Mouse (Mus musculus): Measurements from ENCODE around the gene Ranbp3l. TPM values are rescaled to one million over a fixed set of nuclear protein-coding genes. Genes with fewer than 3 reads are reported as not detected.
"Not testable (repeated sequence)": the region's sequence is repeated elsewhere in the genome, so short reads cannot be mapped to it uniquely, and the experiment has no call there.

The Ranbp3l gene
- polyA plus RNA-seq (2017; shearing (Covaris generic)) = under 1 TPM in 1 of 2 experiments, not detected in 1; 0.09 TPM

- no peak for ATAC-seq
Observed at GRCm38 (mm10) chr15:8967573-8968228, at the start of gene Ranbp3l. Ranbp3l (plus strand) TSS chr15:8967949.

- no peak for ATAC-seq
Observed at GRCm38 (mm10) chr15:8930061-8930460, 37.7 kb upstream of the Ranbp3l start.

GRCm38 (mm10) chr15:8936911-8937310, 30.8 kb upstream of the Ranbp3l start:
- ATAC-seq = no peak

GRCm38 (mm10) chr15:8940861-8941260, 26.9 kb upstream of the Ranbp3l start:
- ATAC-seq = no peak

- ATAC-seq = no peak
Observed at GRCm38 (mm10) chr15:8950856-8951255, 16.9 kb upstream of the Ranbp3l start.

- ATAC-seq = no peak
Observed at GRCm38 (mm10) chr15:8963323-8963722, 4.4 kb upstream of the Ranbp3l start.

GRCm38 (mm10) chr15:8968229-8968595, 463 bp downstream of the Ranbp3l start:
- no peak for ATAC-seq

- ATAC-seq = no peak
Observed at GRCm38 (mm10) chr15:8969061-8969635, 1.4 kb downstream of the Ranbp3l start.

- ATAC-seq = no peak
Observed at GRCm38 (mm10) chr15:8991211-8991610, 23.5 kb downstream of the Ranbp3l start.

- no peak for ATAC-seq
Observed at GRCm38 (mm10) chr15:8991859-8992838, 24.4 kb downstream of the Ranbp3l start.

GRCm38 (mm10) chr15:8994608-8995277, 27.0 kb downstream of the Ranbp3l start:
- ATAC-seq = no peak

GRCm38 (mm10) chr15:8995490-8995889, 27.7 kb downstream of the Ranbp3l start:
- ATAC-seq = no peak

GRCm38 (mm10) chr15:9002762-9003161, 35.0 kb downstream of the Ranbp3l start:
- no peak for ATAC-seq

GRCm38 (mm10) chr15:9009196-9009595, 41.4 kb downstream of the Ranbp3l start:
- ATAC-seq = no peak

- ATAC-seq = no peak
Observed at GRCm38 (mm10) chr15:9014541-9014940, 46.8 kb downstream of the Ranbp3l start.

GRCm38 (mm10) chr15:9015496-9015895, 47.7 kb downstream of the Ranbp3l start:
- not testable (repeated sequence) for ATAC-seq

GRCm38 (mm10) chr15:9055704-9056103, 88.0 kb downstream of the Ranbp3l start:
- no peak for ATAC-seq

GRCm38 (mm10) chr15:9059856-9060255, 92.1 kb downstream of the Ranbp3l start:
- ATAC-seq = no peak

GRCm38 (mm10) chr15:9061150-9061882, 93.6 kb downstream of the Ranbp3l start:
- no peak for ATAC-seq

- no peak for ATAC-seq
Observed at GRCm38 (mm10) chr15:9068881-9069280, 101.1 kb downstream of the Ranbp3l start.

GRCm38 (mm10) chr15:9070353-9070752, 102.6 kb downstream of the Ranbp3l start:
- no peak for ATAC-seq
